Mouse (Mus musculus): ENCODE results near the gene S100a13.

Gene S100a13

DNA sequence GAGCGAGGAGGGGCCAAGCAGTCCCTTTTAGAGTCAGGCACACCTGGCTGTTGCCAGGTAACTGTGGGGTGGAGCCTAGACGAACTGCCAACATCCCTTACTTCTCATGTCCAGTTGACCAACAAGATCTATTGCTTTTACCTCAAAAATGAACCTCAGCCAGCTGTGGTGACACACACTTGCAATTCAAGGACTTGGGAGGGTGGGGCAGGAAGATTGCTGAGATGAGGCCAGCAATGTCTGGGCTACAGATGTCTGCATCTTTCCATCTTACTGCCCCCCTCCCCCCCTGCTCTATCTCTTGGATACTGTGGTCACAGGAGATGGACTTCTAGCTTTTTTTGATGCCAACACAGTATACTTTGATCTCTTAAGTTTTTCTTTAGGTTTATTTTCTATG is 38.0 kb downstream of the S100a13 start:
- DNase-seq (ENCODE audit: low read depth, low spot score) = no peak

- no peak for DNase-seq (ENCODE audit: low read depth, low spot score)
Measured at GRCm38 (mm10) chr3:90555954-90556353, 41.7 kb downstream of the S100a13 start.

DNA sequence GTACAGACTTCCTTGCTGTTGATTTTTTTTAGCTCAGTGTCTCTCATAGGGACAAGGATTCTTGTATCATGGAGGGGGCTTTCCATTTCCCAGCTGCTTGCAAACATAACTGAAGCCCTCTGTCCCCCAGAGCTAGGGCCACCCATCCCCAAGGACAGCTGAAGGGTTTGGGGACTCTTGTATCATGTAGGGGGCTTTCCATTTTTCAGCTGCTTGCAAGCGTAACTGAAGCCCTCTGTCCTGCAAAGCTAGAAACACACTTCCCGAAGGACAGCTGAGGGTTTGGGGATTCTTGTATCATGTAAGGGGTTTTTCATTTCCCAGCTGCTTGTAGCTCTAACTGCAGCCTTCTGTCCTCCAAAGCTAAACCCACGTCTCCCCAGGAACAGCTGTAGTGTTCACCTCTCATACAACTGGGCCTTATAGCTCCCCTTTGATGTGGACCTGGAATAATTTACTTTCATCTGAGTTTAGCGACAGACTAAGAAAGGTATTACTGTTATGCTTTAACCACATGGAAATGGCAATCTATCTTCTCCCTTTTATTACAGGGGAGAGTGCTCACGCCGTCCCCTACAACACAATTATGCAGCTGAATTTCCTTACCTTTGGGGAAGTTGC is 45.9 kb downstream of the S100a13 start, which contains the start of gene S100a3:
Gene S100a3, plus strand, starts transcription at position 571 of the 621 bp plus-strand sequence.
- DNase-seq (ENCODE audit: low read depth, low spot score) = no peak
